Mouse (Mus musculus): ENCODE results near the gene Exo1. TPM values are rescaled to one million over a fixed set of nuclear protein-coding genes. Genes with fewer than 3 reads are reported as not detected.

Gene Exo1
- total RNA-seq (2023): 15.0 and 15.4 TPM in 2 replicates

GRCm38 (mm10) chr1:175880453-175881296, at the start of gene Exo1:
Exo1 (plus strand) TSS chr1:175880581.

GRCm38 (mm10) chr1:175920029-175920428, 39.6 kb downstream of the Exo1 start, which contains the start of gene Gm38100:
Gm38100 (plus strand) TSS chr1:175920329.

Other genes with a start within 250 kb of the Exo1 start
- 0.76 and 0.79 TPM in 2 replicates for gene Opn3, start 187.8 kb upstream of the Exo1 start, total RNA-seq (2023)
- 3.7 and 10.7 TPM in 2 replicates for gene Chml, start 187.7 kb upstream of the Exo1 start, total RNA-seq (2023)
- gene Wdr64, start 182.0 kb upstream of the Exo1 start, total RNA-seq (2023): not detected in 2 replicates
- gene Gm38100, start 39.7 kb downstream of the Exo1 start, total RNA-seq (2023): not detected in 2 replicates
- not detected in 2 replicates for gene Rbm8a2, start 98.5 kb downstream of the Exo1 start, total RNA-seq (2023)

Data from neutrophil, adult 65 days (primary cell).